Mouse (Mus musculus): ENCODE measurements around the gene Fyco1.
"Not testable (repeated sequence)": the region's sequence is repeated elsewhere in the genome, so short reads cannot be mapped to it uniquely, and the experiment has no call there.

The Fyco1 gene

GRCm38 (mm10) chr9:123814821-123815220, 36.9 kb downstream of the Fyco1 start:
- peak; percentile 61 for DNase-seq

DNA sequence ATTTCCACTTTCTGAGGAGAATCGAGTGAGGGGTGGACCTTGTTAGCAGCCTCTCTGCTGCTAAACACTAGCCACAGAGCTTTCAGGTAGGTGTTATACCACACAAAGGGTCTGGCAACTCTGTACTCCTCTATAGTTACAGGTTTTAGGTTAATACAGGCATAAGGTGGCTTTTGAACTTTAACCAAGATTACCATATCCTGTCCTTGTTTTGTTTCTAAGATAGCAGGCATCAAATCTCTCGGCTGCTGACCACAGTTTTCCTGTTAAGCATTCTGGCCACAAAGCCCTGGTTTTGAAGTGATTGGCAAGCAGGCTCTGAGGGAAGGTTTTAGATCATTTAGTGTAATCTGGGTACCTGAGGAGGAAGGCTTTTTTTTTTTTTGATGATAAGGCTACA, 37.4 kb downstream of the Fyco1 start:
- no peak for DNase-seq

- no peak for DNase-seq
Measured at GRCm38 (mm10) chr9:123811831-123812230, 39.9 kb downstream of the Fyco1 start.

DNA sequence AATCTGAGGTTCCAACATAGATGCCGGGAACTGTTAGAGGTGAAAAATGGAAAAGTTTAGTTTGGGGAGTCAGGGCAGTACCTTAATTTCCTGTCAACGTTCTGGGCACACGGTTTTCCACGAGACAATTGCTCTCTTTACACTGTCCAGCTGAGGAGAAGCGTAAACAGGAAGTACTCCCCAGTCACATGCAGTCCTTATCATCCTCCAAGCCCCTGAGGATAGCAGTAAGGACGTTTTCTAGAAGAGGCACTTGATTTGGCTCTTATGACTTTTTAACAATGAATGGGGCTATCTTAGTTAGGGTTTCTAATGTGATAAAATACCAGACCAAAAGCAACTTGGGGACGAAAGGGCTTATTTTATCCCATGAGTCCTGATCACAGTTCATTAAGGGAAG, 43.1 kb downstream of the Fyco1 start:
- DNase-seq: no peak

- no peak for DNase-seq
Measured at GRCm38 (mm10) chr9:123806267-123806666, 45.4 kb downstream of the Fyco1 start, which contains the start of gene Cxcr6. Gene Cxcr6 (plus strand): TSS chr9:123806475.

DNA sequence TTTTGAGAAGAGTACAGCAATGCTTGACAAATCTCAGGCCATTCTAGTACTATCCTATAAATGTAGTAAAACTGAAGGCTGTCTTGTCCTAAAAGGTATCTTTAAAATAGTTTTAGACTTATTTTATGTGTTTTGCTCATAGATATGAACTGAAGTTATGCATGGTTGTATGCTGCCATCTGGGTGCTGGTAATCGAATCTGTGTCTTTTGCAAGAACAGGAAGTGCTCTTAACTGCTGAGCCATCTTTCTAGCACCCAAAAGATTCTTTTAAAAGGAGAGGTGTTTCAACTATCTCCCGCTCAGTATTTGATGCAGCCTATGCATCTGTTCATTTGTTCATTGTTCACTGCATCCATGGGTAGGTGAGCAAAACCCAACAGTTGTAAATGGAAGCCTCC, 46.5 kb downstream of the Fyco1 start:
- DNase-seq: no peak

DNA sequence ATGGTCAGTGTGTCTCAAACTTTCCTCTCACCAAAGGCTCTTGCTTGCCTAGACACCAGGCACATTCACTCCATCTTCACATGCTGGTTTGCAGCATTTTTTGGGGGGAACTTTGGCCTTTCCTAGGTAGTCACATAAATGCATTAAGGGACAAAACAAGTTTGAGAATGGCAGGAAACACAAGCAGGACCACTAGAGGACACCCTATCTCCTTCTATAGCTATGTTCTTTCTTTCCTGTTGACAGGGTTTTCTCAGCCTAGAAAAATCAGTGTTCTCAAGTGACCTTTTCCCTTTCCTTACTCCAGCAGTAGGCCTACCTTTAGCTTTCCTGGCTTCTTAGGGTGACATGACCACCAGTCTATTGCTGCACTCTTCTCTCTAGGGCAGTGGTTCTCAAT, 48.8 kb downstream of the Fyco1 start:
- no peak for DNase-seq

DNA sequence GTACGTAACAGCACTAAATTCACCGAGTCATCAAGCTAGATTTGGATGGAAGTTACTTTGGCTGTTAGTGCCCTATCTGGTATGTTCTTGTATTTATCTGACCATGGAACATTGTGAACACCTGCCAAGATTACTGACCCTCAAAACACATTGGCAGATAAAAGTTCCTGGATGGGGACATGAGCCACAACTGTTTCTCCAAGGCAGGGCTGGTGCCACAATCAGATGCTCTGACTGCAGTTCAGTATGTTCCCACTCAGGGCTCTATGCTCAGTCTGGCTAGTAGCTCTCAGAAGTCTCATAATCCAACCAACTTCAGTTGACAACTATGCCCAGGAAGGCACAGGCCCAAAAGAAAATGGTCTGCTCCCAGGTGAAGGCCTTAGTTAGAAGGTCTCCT, 49.3 kb downstream of the Fyco1 start:
- DNase-seq: no peak

DNA sequence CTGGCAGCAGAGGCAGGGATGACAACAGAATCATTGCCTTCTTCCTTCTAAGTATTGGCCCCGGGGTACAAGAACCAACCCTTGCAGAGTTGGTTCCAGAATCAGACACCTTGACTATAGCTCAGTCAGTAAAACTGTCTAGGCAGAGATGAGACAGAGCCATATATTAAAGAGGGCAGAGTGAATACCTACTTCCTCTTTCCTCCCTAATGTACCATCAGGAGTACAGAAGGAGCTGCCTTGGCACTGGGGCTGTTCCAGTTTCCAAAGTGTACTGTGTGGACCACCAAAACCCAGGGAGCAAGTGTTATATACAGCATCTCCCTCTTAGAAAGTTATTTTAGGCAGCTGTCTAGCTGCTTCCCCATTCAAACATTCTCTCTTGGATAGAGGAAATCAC, 50.2 kb downstream of the Fyco1 start:
- no peak for DNase-seq

- DNase-seq: no peak
Measured at GRCm38 (mm10) chr9:123796174-123796573, 55.5 kb downstream of the Fyco1 start.

DNA sequence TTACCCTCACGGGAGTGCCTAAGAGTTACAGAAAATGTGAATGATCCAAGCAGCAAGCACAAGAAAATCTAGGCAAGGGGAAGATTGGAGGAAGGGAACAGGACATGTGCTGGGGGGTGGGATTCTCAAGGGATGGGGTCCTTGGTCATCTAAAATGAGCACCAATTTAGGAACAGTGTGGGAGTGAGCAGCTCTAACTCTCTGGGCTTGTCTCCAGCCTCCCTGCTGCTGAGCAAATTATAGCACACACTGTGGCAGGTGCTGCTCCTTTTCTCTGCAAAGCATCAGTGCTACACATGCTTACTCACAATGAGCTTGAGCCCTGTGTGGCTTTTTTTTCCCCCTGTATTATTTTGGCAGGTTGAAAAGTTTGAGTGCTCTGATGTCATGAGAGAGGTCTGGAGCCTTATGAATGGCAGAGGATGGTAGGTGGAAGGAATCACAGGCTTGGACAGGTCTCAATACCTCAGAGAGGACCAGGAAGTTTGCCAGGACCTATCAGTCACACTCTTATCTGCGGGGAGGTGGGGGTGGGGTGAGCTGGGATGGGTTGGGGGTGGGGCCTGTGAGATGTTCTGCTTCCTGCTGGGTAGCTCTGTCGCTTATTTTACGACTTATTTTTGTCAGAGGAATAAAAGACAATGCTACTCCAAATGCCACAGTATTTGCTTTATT, 62.7 kb downstream of the Fyco1 start:
- no peak for DNase-seq

GRCm38 (mm10) chr9:123773299-123773698, 78.4 kb downstream of the Fyco1 start:
- not testable (repeated sequence) for DNase-seq

- no peak for DNase-seq
Measured at GRCm38 (mm10) chr9:123769532-123769931, 82.2 kb downstream of the Fyco1 start.

GRCm38 (mm10) chr9:123768443-123768842, 83.3 kb downstream of the Fyco1 start:
- DNase-seq: no peak

DNA sequence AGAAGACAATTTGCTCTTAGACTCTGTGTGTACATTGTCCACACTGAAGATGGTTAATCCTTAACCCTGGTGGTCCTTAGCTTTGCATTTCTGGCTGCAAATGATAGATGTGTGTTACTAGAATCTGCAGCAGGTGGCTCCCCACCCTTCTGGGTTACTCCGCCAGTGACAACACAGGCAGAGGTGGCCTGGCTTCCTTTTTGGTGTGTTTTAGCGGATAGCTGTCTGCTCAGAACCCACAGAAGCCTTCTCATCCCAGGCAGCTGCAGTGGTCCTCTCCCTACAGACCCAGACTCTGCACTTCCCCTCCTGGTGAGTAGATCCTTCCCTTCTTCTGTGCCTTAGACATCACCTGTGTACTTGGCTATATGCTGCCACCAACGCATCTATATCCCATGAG, 84.7 kb downstream of the Fyco1 start:
- no peak for DNase-seq

GRCm38 (mm10) chr9:123763771-123764170, 87.9 kb downstream of the Fyco1 start:
- no peak for DNase-seq

- no peak for DNase-seq
Measured at GRCm38 (mm10) chr9:123762886-123763285, 88.8 kb downstream of the Fyco1 start.

GRCm38 (mm10) chr9:123760806-123761205, 90.9 kb downstream of the Fyco1 start:
- no peak for DNase-seq

DNA sequence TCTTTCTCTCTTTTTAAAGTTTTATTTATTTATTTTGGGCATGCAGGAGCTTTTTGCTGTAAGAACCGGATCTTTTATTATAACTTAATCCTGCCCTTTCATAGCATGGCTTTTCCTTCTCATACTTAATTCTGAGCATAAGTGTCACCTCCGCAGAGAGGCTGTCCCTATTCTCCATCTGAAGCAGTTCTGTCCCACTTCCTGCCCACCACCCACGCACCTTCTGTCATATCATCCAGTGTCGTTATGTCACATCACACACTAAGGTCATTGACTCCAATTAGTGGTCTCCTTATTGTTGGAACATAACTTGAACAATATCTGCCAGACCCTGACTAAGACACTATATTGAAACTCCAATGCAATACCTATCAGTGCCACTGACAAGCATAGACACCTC, 93.1 kb downstream of the Fyco1 start:
- no peak for DNase-seq

GRCm38 (mm10) chr9:123758156-123758555, 93.5 kb downstream of the Fyco1 start:
- no peak for DNase-seq

DNA sequence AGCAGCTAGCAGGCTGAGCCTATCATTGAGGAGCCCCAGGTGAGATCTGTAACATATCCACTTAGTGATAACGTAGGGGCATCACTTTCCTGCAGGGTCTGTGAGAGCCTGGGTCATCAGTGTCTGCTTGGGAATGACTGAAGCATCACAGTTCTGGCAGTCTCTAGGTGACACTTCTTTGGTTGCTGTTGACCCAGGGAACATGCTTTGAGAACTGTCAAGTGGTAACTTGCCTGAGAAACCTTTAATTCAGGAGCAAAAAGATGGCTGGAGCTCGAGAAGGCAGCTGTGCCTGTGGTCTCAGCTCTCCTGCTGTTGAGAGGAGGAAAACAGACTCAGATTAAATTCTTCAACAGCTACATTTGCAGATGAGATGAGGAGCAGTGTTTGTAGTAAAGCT, 94.4 kb downstream of the Fyco1 start:
- DNase-seq: no peak

DNA sequence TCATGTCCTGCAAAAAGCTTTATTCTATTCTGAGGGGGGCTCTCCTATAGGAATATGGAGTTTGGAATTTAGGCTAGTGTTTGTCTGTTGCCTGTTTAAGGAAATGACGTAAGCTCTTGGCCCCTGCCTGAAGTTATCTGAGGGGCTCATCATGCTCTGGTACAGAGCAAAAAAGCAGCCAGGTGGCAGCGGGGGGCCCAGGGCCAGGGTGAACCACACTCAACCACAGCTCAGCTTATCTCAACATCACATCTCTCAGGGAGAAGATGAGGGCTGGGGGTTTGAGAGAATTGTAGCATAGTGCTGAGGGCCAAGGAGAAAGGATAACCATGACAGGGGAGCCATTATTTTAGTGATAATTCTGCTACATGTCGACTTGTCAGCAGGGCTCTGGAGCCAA, 94.9 kb downstream of the Fyco1 start:
- DNase-seq: no peak

DNA sequence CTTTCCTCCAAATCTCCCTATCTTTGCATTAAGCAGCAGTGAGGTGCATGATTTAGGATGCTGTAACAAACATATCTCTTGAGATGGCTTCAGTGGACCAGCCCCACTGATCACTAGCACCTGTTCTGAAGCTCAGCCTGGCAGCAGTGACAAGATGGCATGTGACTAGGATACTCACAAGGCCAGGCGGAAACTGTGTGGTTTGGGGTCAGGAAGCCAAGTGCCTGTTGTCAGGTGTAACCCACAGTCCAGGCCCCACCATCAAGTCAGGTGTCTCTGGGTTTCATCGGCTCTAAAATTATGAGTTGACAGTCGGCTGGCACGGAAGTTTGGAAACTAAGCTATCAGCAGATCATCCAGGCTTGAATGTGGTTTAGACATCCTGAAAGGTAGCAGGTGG, 97.4 kb downstream of the Fyco1 start:
- DNase-seq: no peak

- DNase-seq: not testable (repeated sequence)
Measured at GRCm38 (mm10) chr9:123749687-123750086, 102.0 kb downstream of the Fyco1 start.

DNA sequence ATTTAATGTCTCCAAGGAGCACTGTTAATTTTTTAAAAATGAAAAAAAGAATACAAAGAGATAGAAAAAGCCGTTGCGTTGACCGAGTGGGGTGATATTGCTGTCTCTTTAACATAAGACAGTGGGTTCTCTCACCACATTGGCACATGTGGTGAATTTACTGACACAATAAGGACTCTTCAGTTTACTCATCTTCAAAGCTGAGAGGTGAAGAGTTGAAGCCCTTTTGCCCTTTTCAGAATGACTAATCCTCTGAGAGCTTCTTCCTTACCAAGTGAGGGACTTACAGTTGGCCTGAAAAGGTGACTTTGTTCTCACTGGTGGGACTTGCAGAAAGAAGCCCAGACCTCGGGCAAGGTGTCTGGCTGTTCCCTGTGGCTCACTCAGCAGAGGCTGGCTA, 110.9 kb downstream of the Fyco1 start:
- no peak for DNase-seq

Data from cerebellum, adult 11-12 months (tissue).